Mouse (Mus musculus): ENCODE data around the gene Ly6g6e. TPM values are rescaled to one million over a fixed set of nuclear protein-coding genes. Genes with fewer than 3 reads are reported as not detected.

Gene Ly6g6e
- polyA plus RNA-seq, 1 experiment, result 3.4 TPM

DNA sequence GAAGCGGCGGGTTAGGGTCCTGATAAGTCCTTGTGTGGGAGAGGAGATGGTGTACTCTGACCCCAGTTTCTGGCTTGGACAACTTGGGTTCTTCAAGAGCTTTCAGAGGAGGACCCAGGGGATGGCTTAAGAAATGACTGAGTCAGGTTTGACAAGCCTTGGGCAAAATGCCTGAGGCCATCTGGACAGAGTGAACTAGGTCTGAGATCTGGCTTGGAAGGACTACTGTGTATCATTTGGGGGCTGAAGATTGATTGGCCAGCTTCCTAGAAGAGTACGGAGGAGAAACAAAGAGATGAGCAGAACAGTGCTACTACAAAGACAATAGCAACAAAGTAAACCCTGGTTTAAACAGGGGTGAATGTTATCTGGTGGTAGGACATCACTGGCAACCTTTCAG, 13.2 kb upstream of the Ly6g6e start:
- TF ChIP-seq POLR2A (IDR thresholded peaks at IDR 0.05; ENCODE audit: control insufficient read depth, extremely low read depth, insufficient read depth, low read length, poor library complexity) (no peak), CTCF (IDR thresholded peaks at IDR 0.05; ENCODE audit: borderline replicate concordance, control insufficient read depth, extremely low read depth, insufficient read depth, low read length, poor library complexity) (no peak)
- H3K27me3 ChIP-seq (ENCODE audit: control insufficient read depth, insufficient read depth, low read length), result peaks cover 16% of the 10 kb centered on the region
- no peak overlapping the region for H3K4me3 ChIP-seq (ENCODE audit: control insufficient read depth, insufficient read depth, low read length)
- H3K4me1 ChIP-seq (replicated peaks; ENCODE audit: control insufficient read depth, insufficient read depth, low read length), result peaks cover 18% of the 10 kb centered on the region
- 97% methylated on average over 3 of the region's 3 CpGs for WGBS
- no peak overlapping the region for H3K27ac ChIP-seq (ENCODE audit: control insufficient read depth, insufficient read depth, low read length)
- DNase-seq, result no peak
- peaks cover 1% of the 10 kb centered on the region for H3K36me3 ChIP-seq (ENCODE audit: control insufficient read depth, insufficient read depth, low read length)

DNA sequence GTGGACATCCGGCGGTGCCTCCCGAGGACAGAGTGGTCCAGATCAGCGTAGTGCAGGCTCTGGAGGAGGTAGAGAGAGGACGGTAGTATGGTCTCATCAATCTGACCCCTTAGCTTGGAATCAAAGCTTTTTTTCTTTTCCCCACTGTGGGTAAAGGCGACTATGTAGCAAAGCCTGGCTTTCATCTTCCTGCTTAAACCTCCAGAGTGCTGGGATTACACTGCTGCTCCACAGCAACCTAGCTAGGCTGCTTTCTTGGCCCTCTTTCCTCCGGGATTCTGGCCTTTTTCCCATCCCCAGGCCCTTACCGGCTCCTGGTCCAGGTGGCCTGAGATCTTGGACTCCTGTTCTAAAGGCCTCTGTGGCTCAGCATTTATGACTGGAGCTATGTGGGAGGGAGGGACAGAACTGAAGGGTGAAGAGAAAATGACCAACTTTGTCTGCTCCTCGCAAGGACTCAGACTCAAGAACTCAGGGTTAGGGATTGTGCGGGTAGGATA, 12.3 kb upstream of the Ly6g6e start:
- TF ChIP-seq CTCF (IDR thresholded peaks at IDR 0.05; ENCODE audit: borderline replicate concordance, control insufficient read depth, extremely low read depth, insufficient read depth, low read length, poor library complexity), result no peak
- no peak for TF ChIP-seq POLR2A (IDR thresholded peaks at IDR 0.05; ENCODE audit: control insufficient read depth, extremely low read depth, insufficient read depth, low read length, poor library complexity)
- no peak overlapping the region for H3K27ac ChIP-seq (ENCODE audit: control insufficient read depth, insufficient read depth, low read length)
- 58% methylated on average over 10 of the region's 10 CpGs for WGBS

DNA sequence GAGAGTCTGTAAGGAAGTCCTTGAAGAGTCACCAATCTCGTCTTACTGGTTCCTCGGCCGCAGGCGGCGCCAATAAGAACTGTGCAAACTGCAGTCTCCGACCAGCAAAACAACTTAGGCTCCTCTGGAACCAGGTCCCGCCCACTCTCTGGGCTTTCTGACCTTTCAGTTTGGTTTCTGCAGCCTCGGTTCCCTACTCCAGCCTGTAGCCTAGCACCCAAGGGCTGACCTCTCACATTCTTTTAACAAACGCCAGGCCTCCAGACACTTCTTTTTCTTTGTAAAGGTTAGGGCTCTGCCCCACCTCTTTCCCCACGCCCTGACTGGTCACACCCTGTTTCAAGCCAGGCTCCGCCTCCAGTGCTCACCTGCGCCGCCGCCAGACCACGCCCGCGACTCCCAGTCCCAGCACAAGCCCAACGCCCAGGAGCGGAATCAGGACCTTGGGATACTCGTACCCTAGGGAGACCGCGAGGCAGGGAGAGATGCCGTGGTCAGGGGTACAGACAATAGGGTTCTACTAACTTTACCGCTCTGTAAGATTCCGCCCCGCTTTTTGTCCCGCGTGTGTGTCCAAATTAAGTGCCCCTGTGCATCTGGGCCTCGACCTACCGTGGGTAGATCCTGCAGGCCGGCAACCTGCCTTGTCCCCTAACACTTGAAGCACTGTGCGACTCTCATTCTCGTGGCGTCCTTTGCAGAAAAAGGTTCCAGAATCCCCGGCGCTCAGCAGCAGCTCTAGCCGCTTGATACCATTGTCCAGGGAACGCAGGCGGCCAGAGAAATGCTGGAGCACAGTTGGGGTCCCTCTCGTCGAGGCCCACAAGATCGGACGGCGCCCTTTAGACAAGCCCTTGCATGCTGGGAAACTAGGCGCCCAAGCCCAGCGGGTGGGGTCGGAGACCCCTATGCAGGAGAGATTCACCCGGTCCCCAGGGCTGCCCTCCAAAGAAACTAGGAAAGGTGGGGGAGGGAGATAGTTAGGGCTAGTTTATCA, 11.5 kb upstream of the Ly6g6e start, which contains the start of gene Ly6g6c:
Gene Ly6g6c, plus strand, starts transcription at position 438 of the 997 bp plus-strand sequence.
- Histone ChIP-seq H3K27me3 (ENCODE audit: control insufficient read depth, insufficient read depth, low read length) (peaks cover 16% of the 10 kb centered on the region), H3K36me3 (ENCODE audit: control insufficient read depth, insufficient read depth, low read length) (no peaks in the 10 kb centered on the region), H3K27ac (ENCODE audit: control insufficient read depth, insufficient read depth, low read length) (no peak within 1 kb of the TSS), H3K4me1 (replicated peaks; ENCODE audit: control insufficient read depth, insufficient read depth, low read length) (peaks cover 16% of the 10 kb centered on the region), H3K4me3 (ENCODE audit: control insufficient read depth, insufficient read depth, low read length) (peak within 1 kb of the TSS; percentile 32)
- 5% methylated on average over 48 of the region's 48 CpGs for WGBS
- no peak for TF ChIP-seq POLR2A (IDR thresholded peaks at IDR 0.05; ENCODE audit: control insufficient read depth, extremely low read depth, insufficient read depth, low read length, poor library complexity)
- DNase-seq, result no peak

More for the DNA sequence above, 12.3 kb upstream of the Ly6g6e start:
- Histone ChIP-seq H3K4me3 (ENCODE audit: control insufficient read depth, insufficient read depth, low read length) (no peak overlapping the region), H3K27me3 (ENCODE audit: control insufficient read depth, insufficient read depth, low read length) (peaks cover 16% of the 10 kb centered on the region), H3K36me3 (ENCODE audit: control insufficient read depth, insufficient read depth, low read length) (no peaks in the 10 kb centered on the region), H3K4me1 (replicated peaks; ENCODE audit: control insufficient read depth, insufficient read depth, low read length) (peaks cover 11% of the 10 kb centered on the region)
- no peak for DNase-seq

DNA sequence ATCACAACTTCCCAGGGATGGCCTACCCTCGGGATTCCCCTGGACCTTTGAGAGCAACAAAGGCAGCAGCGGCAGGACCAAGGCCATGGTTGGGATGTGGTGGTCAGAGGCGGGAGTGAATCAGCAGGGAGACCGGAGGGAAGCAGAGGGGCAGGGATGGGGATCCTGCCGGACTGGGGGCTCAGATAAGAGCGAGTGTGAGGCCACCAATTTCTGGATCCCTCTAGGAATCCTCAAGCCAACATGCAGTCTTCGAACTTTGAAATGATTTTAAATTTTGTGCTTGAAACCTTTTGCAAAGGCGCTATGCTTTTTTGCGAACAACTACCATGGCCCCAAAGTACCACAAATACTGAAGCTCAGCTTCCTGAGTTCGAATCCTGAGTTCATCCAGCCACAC, 10.6 kb upstream of the Ly6g6e start, which contains the start of gene Mpig6b:
Gene Mpig6b, minus strand, starts transcription at position 101 of the 400 bp plus-strand sequence.
- H3K36me3 ChIP-seq (ENCODE audit: control insufficient read depth, insufficient read depth, low read length), result no peaks in the 10 kb centered on the region
- H3K4me1 ChIP-seq (replicated peaks; ENCODE audit: control insufficient read depth, insufficient read depth, low read length), result peaks cover 23% of the 10 kb centered on the region
- H3K27me3 ChIP-seq (ENCODE audit: control insufficient read depth, insufficient read depth, low read length), result peaks cover 16% of the 10 kb centered on the region
- H3K27ac ChIP-seq (ENCODE audit: control insufficient read depth, insufficient read depth, low read length), result no peak within 1 kb of the TSS
- WGBS, result 64% methylated on average over 10 of the region's 10 CpGs
- no peak for TF ChIP-seq CTCF (IDR thresholded peaks at IDR 0.05; ENCODE audit: borderline replicate concordance, control insufficient read depth, extremely low read depth, insufficient read depth, low read length, poor library complexity)
- no peak for TF ChIP-seq POLR2A (IDR thresholded peaks at IDR 0.05; ENCODE audit: control insufficient read depth, extremely low read depth, insufficient read depth, low read length, poor library complexity)
- H3K4me3 ChIP-seq (ENCODE audit: control insufficient read depth, insufficient read depth, low read length), result peak within 1 kb of the TSS; percentile 32
- no peak for DNase-seq

DNA sequence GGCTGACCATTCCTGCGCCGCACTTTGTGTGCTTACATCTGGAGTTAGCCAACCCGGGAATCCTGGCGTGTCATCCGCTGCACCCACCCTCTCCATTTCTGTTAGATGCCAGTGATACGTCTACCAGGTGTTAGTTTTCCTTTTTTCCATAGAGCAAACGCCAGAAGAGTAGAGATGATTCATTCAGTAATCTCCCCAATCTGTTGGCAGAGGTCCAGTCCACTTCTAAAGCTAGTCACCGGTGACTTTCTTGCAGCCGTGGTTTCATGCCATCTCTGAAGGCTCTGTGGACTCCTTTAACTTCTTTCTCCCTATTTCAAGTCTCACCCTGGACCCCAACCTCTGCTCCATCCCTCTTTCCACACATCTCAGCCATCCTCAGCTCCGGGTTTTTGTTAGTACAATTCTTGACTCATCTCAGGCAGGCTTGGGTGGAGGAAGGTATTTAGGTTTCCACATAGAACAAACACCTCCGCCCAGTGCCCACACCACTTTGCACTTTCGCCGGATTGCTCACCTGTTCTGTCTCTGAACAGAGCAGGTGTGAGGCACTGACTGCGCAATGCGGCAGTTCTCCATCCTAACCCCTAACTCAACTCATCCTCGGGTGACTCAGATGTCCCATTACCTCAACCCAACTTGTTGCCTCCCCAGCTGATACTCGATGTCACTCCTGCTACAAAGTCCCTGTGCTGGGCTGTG, 8.3 kb upstream of the Ly6g6e start:
- DNase-seq, result no peak
- Histone ChIP-seq H3K4me1 (replicated peaks; ENCODE audit: control insufficient read depth, insufficient read depth, low read length) (peaks cover 31% of the 10 kb centered on the region), H3K27me3 (ENCODE audit: control insufficient read depth, insufficient read depth, low read length) (peaks cover 16% of the 10 kb centered on the region), H3K4me3 (ENCODE audit: control insufficient read depth, insufficient read depth, low read length) (no peak overlapping the region), H3K27ac (ENCODE audit: control insufficient read depth, insufficient read depth, low read length) (no peak overlapping the region), H3K36me3 (ENCODE audit: control insufficient read depth, insufficient read depth, low read length) (no peaks in the 10 kb centered on the region)
- WGBS, result 68% methylated on average over 17 of the region's 17 CpGs
- TF ChIP-seq CTCF (IDR thresholded peaks at IDR 0.05; ENCODE audit: borderline replicate concordance, control insufficient read depth, extremely low read depth, insufficient read depth, low read length, poor library complexity) (no peak), POLR2A (IDR thresholded peaks at IDR 0.05; ENCODE audit: control insufficient read depth, extremely low read depth, insufficient read depth, low read length, poor library complexity) (no peak)

DNA sequence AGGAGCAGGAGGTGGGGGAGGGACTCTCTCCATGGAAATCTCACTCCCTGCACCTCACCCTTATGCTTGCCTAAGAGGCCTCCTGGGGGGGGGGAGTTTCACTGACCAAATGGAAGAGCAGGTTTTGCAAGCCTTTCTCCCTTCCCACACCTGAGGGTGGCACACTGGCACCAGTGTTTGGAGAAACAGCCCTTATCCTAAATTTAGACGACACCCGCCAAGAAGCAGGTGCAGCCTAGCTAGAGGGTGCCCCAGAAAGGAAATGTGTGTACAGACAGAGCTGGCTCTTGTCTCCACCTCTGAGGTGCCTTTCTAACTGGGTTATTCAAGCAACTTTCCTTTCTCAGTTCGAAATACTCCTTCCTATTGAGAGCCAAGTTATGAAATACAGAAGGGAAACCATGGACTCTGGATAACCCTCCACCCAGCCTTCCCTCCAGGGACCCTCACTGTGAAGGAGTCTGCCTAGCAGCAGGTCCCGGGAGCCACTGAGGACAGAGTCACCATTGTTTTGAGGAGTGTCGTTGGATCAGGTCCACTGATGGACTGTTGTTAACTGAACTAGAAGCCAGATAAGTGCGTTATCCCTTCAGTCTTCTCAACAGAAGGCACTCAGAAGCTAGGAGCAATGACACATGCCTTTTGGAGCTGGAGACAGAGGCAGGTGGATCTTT, 6.0 kb upstream of the Ly6g6e start:
- Histone ChIP-seq H3K36me3 (ENCODE audit: control insufficient read depth, insufficient read depth, low read length) (no peaks in the 10 kb centered on the region), H3K27ac (ENCODE audit: control insufficient read depth, insufficient read depth, low read length) (peak overlapping the region; percentile 93), H3K27me3 (ENCODE audit: control insufficient read depth, insufficient read depth, low read length) (peaks cover 5% of the 10 kb centered on the region; the same call in 1 of the 2 replicates), H3K4me3 (ENCODE audit: control insufficient read depth, insufficient read depth, low read length) (no peak overlapping the region), H3K4me1 (replicated peaks; ENCODE audit: control insufficient read depth, insufficient read depth, low read length) (peaks cover 32% of the 10 kb centered on the region)
- WGBS, result 43% methylated on average over 6 of the region's 6 CpGs
- TF ChIP-seq CTCF (IDR thresholded peaks at IDR 0.05; ENCODE audit: borderline replicate concordance, control insufficient read depth, extremely low read depth, insufficient read depth, low read length, poor library complexity) (no peak), POLR2A (IDR thresholded peaks at IDR 0.05; ENCODE audit: control insufficient read depth, extremely low read depth, insufficient read depth, low read length, poor library complexity) (no peak)
- DNase-seq, result peak; percentile 67

Measured in thymus, adult 2 months (tissue).